Mouse (Mus musculus) spleen, adult 18-20 months (tissue): ENCODE results near the gene Tgfbi.

ENCODE experiments used
- DNase-seq, 2 experiments: peaks; one replicate each; pipeline ENCODE4 v3.0.0; 2022; ENCODE audit warnings: mixed read lengths in 2 of 2

The Tgfbi gene

DNA sequence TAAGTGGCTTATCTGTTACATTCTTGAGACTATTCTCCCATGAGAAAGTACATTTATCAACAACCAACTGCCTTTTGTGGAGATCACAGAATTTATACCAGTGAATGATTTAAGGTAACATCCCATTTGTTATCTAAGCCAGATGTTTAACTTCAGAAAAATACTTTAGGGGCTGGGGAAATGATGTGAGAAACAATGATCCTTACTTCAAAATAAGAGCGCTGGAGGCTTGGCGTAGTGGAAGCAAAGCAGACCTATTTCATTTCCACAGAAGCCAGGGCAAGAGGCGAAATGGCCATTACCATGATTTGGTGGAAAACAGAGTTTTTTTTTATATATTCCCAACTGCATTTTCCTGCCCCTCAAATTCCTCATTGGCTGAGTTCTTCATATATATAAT lies 34.7 kb downstream of the Tgfbi start:
- DNase-seq = no peak

- no peak for DNase-seq
Observed at GRCm38 (mm10) chr13:56645744-56646143, 36.4 kb downstream of the Tgfbi start.

- DNase-seq = no peak
Observed at GRCm38 (mm10) chr13:56647597-56648405, 38.5 kb downstream of the Tgfbi start.

DNA sequence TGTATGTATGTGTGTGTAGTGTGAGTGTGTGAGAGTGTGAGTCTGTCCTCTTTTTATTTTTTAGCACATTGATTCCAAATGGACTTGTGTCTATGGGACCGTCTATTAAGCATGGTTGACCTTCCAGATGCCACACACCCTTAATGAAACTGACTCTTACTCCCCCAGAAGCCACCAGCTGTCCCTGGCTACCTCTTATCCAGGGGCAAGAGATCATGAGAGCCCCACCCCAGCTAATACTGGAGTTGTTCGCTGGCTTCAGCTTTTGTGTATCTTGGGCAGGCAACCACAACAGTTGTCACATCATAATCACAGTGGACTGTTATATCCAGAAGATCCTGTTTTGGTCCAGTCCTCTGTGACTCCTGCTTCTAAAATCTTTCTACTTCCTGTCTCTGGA lies 40.7 kb downstream of the Tgfbi start:
- no peak for DNase-seq

DNA sequence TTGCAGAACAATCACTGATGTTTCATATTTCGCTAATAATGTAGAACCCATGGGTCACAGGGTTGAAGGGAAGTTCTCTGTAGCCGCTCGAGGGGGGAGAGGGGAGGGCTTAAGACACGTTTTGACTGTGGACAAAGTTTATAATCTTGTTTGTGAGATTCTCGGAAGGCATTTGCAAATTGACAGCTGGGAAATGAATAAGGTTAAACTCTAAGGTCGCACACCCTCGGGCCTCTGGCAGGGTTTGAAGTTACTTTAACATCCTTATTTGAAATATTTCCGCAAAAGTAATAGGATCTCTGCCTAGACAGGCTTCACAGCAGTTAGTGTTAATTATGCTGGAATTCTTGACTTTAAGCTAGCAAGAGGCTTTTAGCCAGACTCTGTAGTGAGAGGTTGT lies 43.1 kb downstream of the Tgfbi start:
- DNase-seq = no peak

DNA sequence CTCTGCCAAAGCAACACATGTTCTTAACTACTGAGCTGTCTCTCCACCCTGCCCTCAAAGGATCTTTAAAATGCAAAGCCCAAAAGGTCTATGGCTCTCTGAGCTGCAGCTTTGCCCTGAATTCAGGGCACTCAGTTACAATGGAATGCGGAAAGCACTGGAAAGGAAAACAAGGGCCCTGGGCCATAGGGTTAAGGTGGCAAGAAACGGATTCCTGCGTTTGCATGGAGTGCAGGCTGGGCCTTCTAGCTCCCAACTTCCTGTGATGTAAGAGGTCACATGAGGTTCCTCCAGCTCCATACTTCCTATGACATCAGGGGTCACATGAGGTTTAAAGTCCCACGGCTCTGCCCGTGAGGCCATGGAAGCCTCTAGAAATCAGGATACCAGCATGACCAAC lies 44.9 kb downstream of the Tgfbi start:
- no peak for DNase-seq

DNA sequence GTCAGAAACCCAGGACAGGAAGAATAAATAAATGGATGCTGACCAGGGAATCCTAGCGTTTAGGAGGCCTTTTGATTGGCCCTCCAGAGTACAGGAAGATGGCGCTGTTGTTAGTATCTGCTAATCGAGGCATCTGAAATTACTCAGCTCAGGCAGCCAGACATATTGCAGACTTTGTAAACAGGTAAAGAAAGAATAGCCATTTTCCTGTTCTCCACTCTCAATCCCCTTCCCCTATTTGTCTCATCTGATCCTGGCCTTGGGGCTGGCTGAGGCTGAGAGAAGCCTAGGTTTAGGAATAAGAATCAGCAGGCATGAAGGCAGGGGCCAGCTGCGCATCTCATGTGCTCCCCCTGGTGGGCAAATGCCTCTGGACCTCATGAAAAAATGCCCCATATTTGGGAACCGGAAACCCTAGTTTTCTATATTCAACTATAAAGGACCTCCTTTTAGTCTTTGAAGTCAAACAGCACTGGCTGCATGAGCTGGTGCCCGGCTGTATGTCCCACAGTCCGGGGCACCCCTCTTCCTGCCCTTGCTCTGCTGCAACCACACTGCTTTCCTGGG lies 48.7 kb downstream of the Tgfbi start:
- peak; percentile 32 to 77 for DNase-seq

GRCm38 (mm10) chr13:56658931-56659330 lies 49.6 kb downstream of the Tgfbi start:
- no peak for DNase-seq

- no peak for DNase-seq
Observed at GRCm38 (mm10) chr13:56661914-56662621, 52.7 kb downstream of the Tgfbi start.

GRCm38 (mm10) chr13:56664256-56665170 lies 55.2 kb downstream of the Tgfbi start:
- no peak for DNase-seq

- DNase-seq = no peak
Observed at GRCm38 (mm10) chr13:56671206-56671605, 61.9 kb downstream of the Tgfbi start.

- DNase-seq = no peak
Observed at GRCm38 (mm10) chr13:56677731-56678130, 68.4 kb downstream of the Tgfbi start.

DNA sequence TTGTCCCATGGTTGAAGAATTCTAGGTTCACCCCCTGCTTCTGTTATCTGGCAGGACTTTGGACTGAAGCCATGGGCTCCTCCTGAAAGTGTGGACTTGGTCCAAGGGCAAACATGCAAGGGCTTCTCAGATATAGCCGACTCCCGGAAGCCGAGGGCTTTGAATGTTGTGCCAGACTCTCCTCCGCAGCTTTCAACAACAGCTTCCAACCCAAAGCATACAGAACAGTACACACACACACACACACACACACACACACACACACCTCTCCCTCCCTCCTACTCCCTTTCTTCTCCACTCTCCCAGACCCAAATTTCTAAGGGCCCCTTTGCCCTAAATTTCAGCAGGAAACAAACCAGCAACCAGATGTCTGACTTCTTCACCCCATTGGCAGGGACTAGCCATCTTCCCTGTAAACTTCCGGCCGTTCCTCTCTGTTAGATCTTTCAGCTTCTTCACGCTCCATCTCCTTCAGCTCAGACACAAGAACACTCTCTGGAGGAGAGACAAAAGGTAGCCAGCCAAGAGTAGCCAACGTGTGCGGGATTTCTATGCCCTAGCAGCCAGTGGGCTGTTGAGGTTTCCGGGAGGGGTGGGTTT lies 69.0 kb downstream of the Tgfbi start:
- DNase-seq = no peak

DNA sequence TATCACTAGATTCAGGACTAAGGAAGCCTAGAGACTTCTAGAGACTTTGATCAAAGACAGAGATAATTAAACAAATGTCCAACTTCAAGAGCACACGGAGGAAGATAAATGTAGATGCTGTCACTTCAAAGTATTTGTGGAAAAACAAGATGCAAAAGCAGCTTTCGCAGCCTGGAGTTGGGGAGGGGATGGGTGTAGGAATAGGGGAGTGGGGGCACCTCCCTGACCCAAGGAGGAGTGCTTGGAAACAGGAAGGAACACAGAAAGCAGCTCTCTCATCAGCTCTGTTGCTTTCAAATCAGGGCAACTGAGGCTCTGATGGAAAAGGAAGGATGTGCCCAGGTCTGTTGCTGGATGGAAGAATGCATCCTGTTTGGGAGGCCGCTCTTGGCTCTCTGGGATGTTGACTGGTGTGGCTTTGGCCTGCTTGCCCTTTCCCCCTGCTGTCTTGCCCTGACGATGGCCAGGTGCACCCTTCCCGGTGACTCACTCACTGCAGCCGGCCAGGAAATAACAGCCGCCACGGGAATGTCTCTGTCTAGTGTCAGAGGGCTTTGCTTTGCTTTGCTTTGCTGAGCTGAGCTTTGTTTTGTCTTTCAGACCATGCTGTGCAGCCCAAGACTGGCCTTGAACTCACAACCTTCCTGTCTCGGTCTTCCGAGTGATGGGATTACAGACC lies 69.6 kb downstream of the Tgfbi start:
- no peak for DNase-seq

- DNase-seq = no peak
Observed at GRCm38 (mm10) chr13:56681924-56682323, 72.6 kb downstream of the Tgfbi start.

- no peak for DNase-seq
Observed at GRCm38 (mm10) chr13:56682326-56682725, 73.0 kb downstream of the Tgfbi start.

- no peak for DNase-seq
Observed at GRCm38 (mm10) chr13:56683306-56683705, 74.0 kb downstream of the Tgfbi start.
